9 mouse cellular contexts compared by ENCODE assay signal in the genomic region with DNA sequence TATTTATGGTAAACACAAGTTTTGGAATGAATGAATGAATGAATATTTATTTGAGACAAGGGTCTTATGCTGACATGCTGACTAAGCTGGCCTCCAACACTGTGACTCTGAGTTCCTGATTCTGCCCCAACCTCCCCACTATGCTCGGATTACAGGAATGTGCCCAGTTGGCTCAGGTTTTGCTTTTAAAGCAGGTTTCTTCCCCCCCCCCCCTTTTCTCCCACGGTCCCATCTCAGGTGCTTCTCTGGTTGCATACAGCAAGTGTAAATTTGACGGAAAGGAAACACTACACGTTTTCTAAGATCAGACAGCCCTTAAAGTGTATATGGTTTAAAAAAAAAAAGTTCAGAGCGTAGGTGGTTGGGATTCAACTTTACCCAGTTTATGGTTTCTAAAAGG. TPM values are rescaled to one million over a fixed set of nuclear protein-coding genes. Genes with fewer than 3 reads are reported as not detected.
A peak's percentile ranks its signal among the peaks of the same experiment; 100 is the strongest.
DNase-seq lines count a peak whose midpoint lies in the region; ATAC-seq lines count a peak whose summit lies in the region.
"Had no signal": no experiment of that assay in that cellular context is flagged by ENCODE, and none has a peak within 500 bp of the region (broad histone marks: within the 10 kb centered on the region; RNA-seq: fewer than 3 reads in every experiment).

A gene (plus strand): TSS at position 301 of the 400 bp plus-strand sequence.

- peak within 1 kb of the TSS; percentile 36 for H3K4me3 ChIP-seq in kidney, embryonic 15.5 days (replicated peaks)
- H3K4me3 ChIP-seq in embryonic facial prominence, embryonic 13.5 days = peak within 1 kb of the TSS; percentile 41
- H3K4me3 ChIP-seq in hindbrain, embryonic 16.5 days (ENCODE audit: low read length) = peak within 1 kb of the TSS; percentile 31
- H3K4me3 ChIP-seq in midbrain, embryonic 15.5 days = peak within 1 kb of the TSS; percentile 34

- no peaks in the 10 kb centered on the region for H3K27me3 ChIP-seq in kidney, embryonic 15.5 days
- H3K27me3 ChIP-seq in embryonic facial prominence, embryonic 13.5 days = no peaks in the 10 kb centered on the region
- no peaks in the 10 kb centered on the region for H3K27me3 ChIP-seq in hindbrain, embryonic 16.5 days (replicated peaks; ENCODE audit: control insufficient read depth, insufficient read depth, low read length)
- H3K27me3 ChIP-seq in midbrain, embryonic 15.5 days (replicated peaks) = no peaks in the 10 kb centered on the region

- peak within 1 kb of the TSS; percentile 60 for H3K4me2 ChIP-seq in kidney, embryonic 15.5 days
- peak within 1 kb of the TSS; percentile 61 for H3K4me2 ChIP-seq in embryonic facial prominence, embryonic 13.5 days
- peak within 1 kb of the TSS; percentile 54 for H3K4me2 ChIP-seq in hindbrain, embryonic 16.5 days (ENCODE audit: low read length)
- peak within 1 kb of the TSS; percentile 55 for H3K4me2 ChIP-seq in midbrain, embryonic 15.5 days

- no peak within 1 kb of the TSS for H3K9ac ChIP-seq in kidney, embryonic 15.5 days
- H3K9ac ChIP-seq in embryonic facial prominence, embryonic 13.5 days = peak within 1 kb of the TSS; percentile 55
- H3K9ac ChIP-seq in hindbrain, embryonic 16.5 days (ENCODE audit: low read depth, low read length) = peak within 1 kb of the TSS; percentile 8
- H3K9ac ChIP-seq in midbrain, embryonic 15.5 days = peak within 1 kb of the TSS; percentile 37

- WGBS in kidney, embryonic 15.5 days = 80% methylated on average over 5 of the region's 5 CpGs
- WGBS in embryonic facial prominence, embryonic 13.5 days = 64% methylated on average over 5 of the region's 5 CpGs
- 90% methylated on average over 5 of the region's 5 CpGs for WGBS in hindbrain, embryonic 16.5 days
- WGBS in midbrain, embryonic 15.5 days = 91% methylated on average over 5 of the region's 5 CpGs

- no peak for ATAC-seq in kidney, embryonic 15.5 days (replicated peaks; ENCODE audit: low FRiP score)
- no peak for ATAC-seq in embryonic facial prominence, embryonic 13.5 days (ENCODE audit: insufficient number of reproducible peaks, insufficient read depth, low FRiP score, low TSS enrichment, low read depth)
- ATAC-seq in hindbrain, embryonic 16.5 days = no peak
- no peak for ATAC-seq in midbrain, embryonic 15.5 days (replicated peaks)

- no peaks in the 10 kb centered on the region; the same call in 1 of the 2 replicates for H3K4me1 ChIP-seq in kidney, embryonic 15.5 days
- 0 out of 2 replicates have a peak, but pooled peaks cover 3% of the 10 kb centered on the region for H3K4me1 ChIP-seq in embryonic facial prominence, embryonic 13.5 days
- H3K4me1 ChIP-seq in hindbrain, embryonic 16.5 days (ENCODE audit: control insufficient read depth, insufficient read depth, low read depth, low read length) = no peaks in the 10 kb centered on the region
- no peaks in the 10 kb centered on the region for H3K4me1 ChIP-seq in midbrain, embryonic 15.5 days

- no peaks in the 10 kb centered on the region for H3K36me3 ChIP-seq in kidney, embryonic 15.5 days
- no peaks in the 10 kb centered on the region for H3K36me3 ChIP-seq in embryonic facial prominence, embryonic 13.5 days
- no peaks in the 10 kb centered on the region for H3K36me3 ChIP-seq in hindbrain, embryonic 16.5 days (ENCODE audit: control insufficient read depth, insufficient read depth, low read length)
- H3K36me3 ChIP-seq in midbrain, embryonic 15.5 days (replicated peaks) = no peaks in the 10 kb centered on the region

- no peak for DNase-seq in kidney, postnatal 36 days
- no peak for DNase-seq in urinary bladder, postnatal 10 days (ENCODE audit: low spot score)
- no peak for DNase-seq in adrenal gland, adult 2 months
- DNase-seq in right cerebral cortex, postnatal 14 days = no peak
- DNase-seq: gastrocnemius, postnatal 25 days had no signal

- H3K27ac ChIP-seq in kidney, embryonic 15.5 days = no peak within 1 kb of the TSS
- no peak within 1 kb of the TSS for H3K27ac ChIP-seq in embryonic facial prominence, embryonic 13.5 days
- no peak within 1 kb of the TSS for H3K27ac ChIP-seq in hindbrain, embryonic 16.5 days (ENCODE audit: low read depth, low read length)
- H3K27ac ChIP-seq in midbrain, embryonic 15.5 days = no peak within 1 kb of the TSS

- 0 out of 2 replicates have a peak, but pooled peaks cover 5% of the 10 kb centered on the region for H3K9me3 ChIP-seq in kidney, embryonic 15.5 days (replicated peaks)
- H3K9me3 ChIP-seq in embryonic facial prominence, embryonic 13.5 days = no peaks in the 10 kb centered on the region
- H3K9me3 ChIP-seq in hindbrain, embryonic 16.5 days (ENCODE audit: control insufficient read depth, low read length) = no peaks in the 10 kb centered on the region; the same call in 1 of the 2 replicates
- H3K9me3 ChIP-seq in midbrain, embryonic 15.5 days = no peaks in the 10 kb centered on the region

RNA-seq across cellular contexts. Expression of the gene that starts here (rescaled TPM):
- 0.13 and 0.26 TPM in 2 replicates for polyA plus RNA-seq in kidney, embryonic 15.5 days (2015; fragmentation: Nextera tagmentation; extraction: Ambion mirVana)
- polyA plus RNA-seq in embryonic facial prominence, embryonic 13.5 days (2015; fragmentation: Nextera tagmentation; extraction: Ambion mirVana) = 1.4 and 1.8 TPM in 2 replicates
- 3.7 and 3.8 TPM in 2 replicates for polyA plus RNA-seq in hindbrain, embryonic 16.5 days (2015; fragmentation: Nextera tagmentation; extraction: Ambion mirVana)
- 2.3 and 3.4 TPM in 2 replicates for polyA plus RNA-seq in midbrain, embryonic 15.5 days (2015; fragmentation: Nextera tagmentation; extraction: Ambion mirVana)
- not detected for total RNA-seq in adrenal gland, adult 2 months (2021)
- polyA plus RNA-seq in adrenal gland, adult 2 months (2012; rRNA removed) = not detected in 2 replicates
- total RNA-seq: gastrocnemius, postnatal 25 days had no signal
